Mouse (Mus musculus) megakaryocyte, embryonic 14.5 days (primary cell): Measurements from ENCODE around the gene Aebp1.

Source experiments
- FLI1 ChIP-seq: IDR thresholded peaks from 2 replicates; pipeline ENCODE4 v1.6.1; 2012; ENCODE audit warnings: low read length, inconsistent platforms, mixed read lengths
- GATA1 ChIP-seq: IDR thresholded peaks from 3 replicates; pipeline ENCODE4 v1.6.1; 2012; ENCODE audit warnings: mixed read lengths, low read length, inconsistent platforms, borderline replicate concordance

GRCm38 (mm10) chr11:5827931-5828330 lies 33.8 kb upstream of the Aebp1 start:
- no peak for TF ChIP-seq FLI1
- no peak for TF ChIP-seq GATA1
